Mouse (Mus musculus) adrenal gland, postnatal 4 days (tissue): ENCODE data around the gene Rplp0. TPM values are rescaled to one million over a fixed set of nuclear protein-coding genes. Genes with fewer than 3 reads are reported as not detected.
A peak's percentile ranks its signal among the peaks of the same experiment; 100 is the strongest.

Experiments
- DNase-seq, 2 experiments: peaks; one replicate each; pipeline ENCODE4 v3.0.0; 2021 to 2022; ENCODE audit warnings: low spot score in 2 of 2, mixed read lengths in 2 of 2
- total RNA-seq, 2 experiments: library from RNA; stranded (reverse); gene quantifications; 2 replicates each; pipeline ENCODE4 v1.2.3; 2021

Gene Rplp0
- total RNA-seq, 2 experiments from 2014 or later, result 1,094 to 1,122 TPM

GRCm38 (mm10) chr5:115525943-115526342, 33.3 kb upstream of the Rplp0 start:
- no peak for DNase-seq

- no peak for DNase-seq
Observed at GRCm38 (mm10) chr5:115526456-115527202, 32.6 kb upstream of the Rplp0 start.

DNA sequence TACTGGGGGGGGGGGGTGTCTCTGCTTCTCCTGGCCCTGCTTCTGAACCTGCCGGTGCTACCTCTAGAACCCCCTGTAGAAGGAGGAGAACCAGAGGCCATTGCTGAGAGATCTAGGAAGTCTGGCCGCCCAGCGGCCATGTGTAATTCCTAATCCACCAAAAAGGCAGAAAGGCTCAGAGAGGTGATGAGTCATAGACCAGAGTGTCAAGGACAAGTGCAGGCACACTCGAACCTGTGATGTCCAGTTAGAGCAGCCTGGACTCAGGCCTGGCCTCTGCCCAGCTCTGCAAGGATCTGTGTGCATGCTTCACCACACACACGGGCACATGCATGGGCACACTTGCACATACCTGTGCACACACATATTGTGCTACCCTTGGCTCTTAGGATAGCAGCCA, 31.1 kb upstream of the Rplp0 start:
- DNase-seq, result no peak

DNA sequence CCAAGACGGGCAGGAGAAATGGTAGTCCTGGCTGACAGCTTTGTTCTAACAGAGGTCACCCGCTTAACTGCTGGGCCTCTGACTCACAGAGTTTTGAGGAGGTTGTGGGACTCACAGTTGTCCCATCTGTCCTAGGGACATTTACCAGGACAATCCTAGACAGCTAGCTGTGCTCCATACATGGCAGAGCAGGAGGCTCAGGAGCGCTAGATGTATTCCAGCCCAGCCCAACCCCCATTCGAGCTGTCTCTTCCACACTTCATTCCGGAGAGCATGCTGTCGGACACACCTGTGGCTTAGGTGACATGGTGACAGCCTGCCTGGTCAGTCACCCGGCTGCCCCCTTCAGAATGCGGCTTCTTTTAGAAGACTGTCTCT, 29.9 kb upstream of the Rplp0 start:
- DNase-seq, result no peak

DNA sequence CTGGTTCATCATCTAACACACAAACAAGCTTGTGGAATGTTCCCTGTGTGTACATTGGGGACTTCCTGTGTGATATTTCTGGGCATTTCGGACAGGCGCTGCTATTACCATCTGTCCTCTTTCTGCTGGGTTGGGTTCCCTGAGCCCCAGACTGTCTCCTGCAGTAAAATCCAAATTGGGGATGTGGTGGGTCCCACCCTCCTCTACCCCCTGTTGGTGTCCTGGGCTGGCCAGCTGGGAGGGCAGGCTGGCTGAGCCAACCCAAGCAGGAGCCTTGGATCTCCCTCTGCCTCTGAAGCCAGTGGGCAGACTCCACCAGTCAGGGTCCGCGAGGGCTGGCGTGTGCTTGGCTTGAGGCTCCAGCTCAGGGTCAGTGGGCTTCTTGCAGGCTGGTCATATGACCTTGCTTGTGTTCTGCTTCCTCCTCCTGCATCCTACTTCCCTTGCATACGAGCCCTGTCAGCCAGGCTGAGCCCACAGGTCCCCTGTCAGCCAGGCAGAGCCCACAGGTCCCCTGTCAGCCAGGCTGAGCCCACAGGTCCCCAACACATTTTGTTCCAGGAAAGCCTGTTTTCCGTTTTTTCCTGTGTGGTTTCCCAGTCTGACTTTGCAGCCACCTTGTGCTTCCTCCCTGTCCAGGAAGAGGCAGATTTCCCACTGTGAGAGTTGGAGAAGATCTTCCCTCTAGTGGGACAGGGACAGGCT, 29.4 kb upstream of the Rplp0 start:
- DNase-seq, result no peak

GRCm38 (mm10) chr5:115530447-115530809, 28.8 kb upstream of the Rplp0 start:
- DNase-seq, result no peak

- no peak for DNase-seq
Observed at GRCm38 (mm10) chr5:115531671-115532270, 27.5 kb upstream of the Rplp0 start.

GRCm38 (mm10) chr5:115534290-115534731, 25.0 kb upstream of the Rplp0 start:
- DNase-seq, result no peak

DNA sequence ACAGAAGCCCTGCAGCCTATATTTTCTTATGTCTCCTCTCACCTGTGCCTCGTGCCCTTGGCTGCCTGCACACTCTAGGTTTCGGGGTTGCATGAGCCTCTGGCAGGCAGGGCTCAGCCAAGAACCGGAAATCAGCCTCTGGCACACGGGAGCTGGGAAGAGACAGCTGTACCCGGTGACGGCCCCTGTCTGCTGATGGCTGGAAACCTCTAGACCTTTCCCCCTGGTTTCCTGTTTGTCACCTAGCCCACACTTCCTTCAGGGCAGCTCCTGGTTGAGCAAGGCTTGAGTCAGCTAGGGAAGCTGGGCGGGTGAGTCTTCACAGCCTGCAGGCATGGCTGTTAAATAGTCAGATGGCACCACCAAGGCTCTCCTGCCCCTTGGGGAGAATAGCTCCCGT, 24.4 kb upstream of the Rplp0 start:
- no peak for DNase-seq

- DNase-seq, result no peak
Observed at GRCm38 (mm10) chr5:115535635-115536034, 23.6 kb upstream of the Rplp0 start.

- DNase-seq, result no peak
Observed at GRCm38 (mm10) chr5:115538017-115538692, 21.1 kb upstream of the Rplp0 start.

GRCm38 (mm10) chr5:115538693-115539043, 20.6 kb upstream of the Rplp0 start:
- DNase-seq, result peak; percentile 84 to 86

- DNase-seq, result no peak
Observed at GRCm38 (mm10) chr5:115542635-115543384, 16.5 kb upstream of the Rplp0 start.

- peak in 1 of 2 experiments; percentile 44 for DNase-seq
Observed at GRCm38 (mm10) chr5:115543509-115544253, 15.6 kb upstream of the Rplp0 start.

DNA sequence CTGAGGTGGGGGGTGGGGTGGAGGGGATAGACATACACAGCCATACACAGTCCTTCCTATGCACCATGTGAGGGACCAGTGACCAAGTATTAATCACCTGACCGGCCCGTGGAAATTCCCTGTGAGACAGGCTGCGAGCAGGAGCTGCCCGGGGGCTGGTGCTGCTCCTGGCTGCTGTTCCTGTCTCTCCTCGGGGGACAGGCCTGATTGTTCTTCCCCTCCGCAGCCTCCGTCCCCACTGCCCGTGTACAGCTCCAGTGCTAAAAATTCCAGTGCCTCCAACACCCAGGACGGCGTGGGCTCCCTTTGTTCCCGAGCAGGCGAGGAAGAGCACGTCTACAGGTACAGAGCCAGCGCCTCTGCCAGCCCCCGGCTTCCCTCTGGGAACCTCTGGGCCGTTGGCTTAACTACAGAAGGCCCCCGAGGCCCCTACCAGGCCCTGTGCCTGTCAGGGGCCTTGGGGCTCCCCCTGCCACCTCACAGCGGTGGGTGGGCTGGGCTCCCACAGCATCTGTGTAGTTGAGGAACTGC, 14.5 kb upstream of the Rplp0 start:
- no peak for DNase-seq

DNA sequence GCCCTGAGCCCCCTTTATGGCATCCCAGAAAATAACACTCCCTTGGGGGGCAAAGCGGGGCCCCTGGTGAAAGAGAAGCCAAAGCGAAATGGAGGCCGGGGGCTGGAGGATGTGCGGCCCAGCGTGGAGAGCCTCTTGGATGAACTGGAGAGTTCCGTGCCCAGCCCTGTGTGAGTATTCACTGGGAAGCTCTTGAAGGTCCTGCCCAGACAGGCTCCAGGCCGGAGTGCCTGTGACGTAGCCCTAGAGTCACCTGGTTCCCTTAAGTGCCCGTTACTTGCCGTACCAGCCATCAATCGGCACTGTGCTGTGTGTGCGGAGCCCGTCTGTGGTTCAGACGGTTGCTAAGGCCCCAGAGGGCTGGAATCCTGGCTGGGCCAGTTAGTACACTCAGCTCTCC, 13.6 kb upstream of the Rplp0 start:
- no peak for DNase-seq

DNA sequence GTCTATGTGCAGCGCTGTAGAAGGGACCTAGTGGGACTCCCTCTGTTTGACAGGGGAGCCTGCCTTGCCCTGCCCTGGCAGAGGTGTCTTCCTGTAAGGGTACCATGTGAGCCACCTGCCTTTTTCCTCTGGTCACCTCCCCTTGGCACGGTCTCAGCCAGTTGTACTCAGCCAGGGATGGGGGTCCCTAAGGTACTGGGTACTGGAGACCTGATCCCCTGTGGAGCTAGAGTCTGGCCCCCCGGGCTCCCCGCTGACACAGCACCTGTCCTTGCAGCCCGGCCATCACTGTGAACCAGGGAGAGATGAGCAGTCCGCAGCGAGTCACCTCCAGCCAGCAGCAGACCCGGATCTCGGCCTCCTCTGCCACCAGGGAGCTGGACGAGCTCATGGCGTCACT, 12.7 kb upstream of the Rplp0 start:
- no peak for DNase-seq

- no peak for DNase-seq
Observed at GRCm38 (mm10) chr5:115547014-115547413, 12.3 kb upstream of the Rplp0 start.

- DNase-seq, result no peak
Observed at GRCm38 (mm10) chr5:115547421-115547820, 11.8 kb upstream of the Rplp0 start.
